Mouse (Mus musculus): ENCODE data around the gene Mtmr1.

Gene Mtmr1

DNA sequence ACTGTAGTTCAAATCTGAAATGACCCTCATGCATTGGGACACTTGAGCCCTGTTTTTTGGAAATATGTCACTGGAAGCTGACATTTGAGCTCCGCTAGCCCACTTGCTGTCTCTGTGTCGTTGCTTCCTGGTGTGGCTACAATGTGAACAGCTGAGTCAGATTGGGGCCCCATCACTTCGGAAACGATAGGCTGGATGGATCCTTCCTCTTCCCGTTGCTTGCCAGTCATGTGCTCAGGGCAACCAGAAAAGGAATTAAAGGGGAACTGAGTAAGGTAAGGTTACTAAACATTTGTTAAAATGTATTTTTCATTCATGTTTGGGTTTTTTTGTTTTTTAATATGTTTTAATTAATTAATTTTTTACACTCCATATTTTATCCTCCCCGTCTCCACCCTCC lies 74.9 kb downstream of the Mtmr1 start:
- in situ Hi-C loops (cut with MboI, MseI): no loop called here

DNA sequence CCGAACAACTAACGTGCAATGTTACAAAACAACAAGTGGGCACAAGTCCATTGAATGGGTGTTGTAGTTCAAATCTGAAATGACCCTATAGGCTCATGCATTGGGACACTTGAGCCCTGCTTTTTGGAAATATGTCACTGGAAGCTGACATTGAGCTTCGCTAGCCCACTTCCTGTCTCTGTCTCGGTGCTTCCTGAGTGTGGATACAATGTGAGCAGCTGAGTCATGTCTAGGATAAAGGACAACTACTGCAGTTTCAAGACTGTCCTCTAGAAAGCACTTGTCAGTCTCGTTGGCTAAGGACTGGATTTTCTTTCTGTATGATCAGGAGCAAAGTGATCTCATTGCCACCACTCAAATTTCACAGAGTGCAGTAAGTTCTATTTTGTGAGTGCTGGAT lies 78.4 kb downstream of the Mtmr1 start:
- in situ Hi-C loops (cut with MboI, MseI): no loop called here

DNA sequence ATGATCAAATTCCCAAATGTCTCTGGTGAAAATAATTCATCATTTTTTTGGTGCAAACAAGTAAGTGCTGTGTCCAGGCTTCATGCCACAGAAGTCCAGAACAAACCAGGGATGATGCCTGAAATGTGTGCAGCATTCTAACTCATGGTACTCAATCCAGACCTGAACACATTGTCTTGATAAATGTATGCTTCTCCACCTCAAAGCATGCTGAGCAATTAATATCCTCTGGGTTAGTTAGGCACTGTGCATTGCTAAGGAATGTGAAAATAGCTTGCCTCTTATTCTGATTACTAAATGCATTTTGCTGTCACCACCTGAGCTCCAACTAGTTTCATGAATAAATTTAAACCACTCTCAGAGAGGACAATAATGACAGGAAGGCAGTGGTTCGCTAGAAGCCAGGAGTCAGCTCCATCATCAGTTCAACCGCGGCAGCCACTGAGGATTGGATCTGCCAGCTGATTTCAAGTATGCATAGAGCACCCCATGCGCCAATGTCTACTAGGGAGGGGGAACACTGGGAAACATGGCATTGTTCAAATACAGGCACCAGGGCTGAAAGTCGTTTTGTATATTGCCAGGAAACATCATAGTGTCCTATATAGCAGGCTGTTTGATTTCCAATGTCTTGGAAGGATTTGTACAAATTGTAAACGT lies 91.6 kb downstream of the Mtmr1 start:
- in situ Hi-C loops (cut with MboI, MseI): no loop called here

DNA sequence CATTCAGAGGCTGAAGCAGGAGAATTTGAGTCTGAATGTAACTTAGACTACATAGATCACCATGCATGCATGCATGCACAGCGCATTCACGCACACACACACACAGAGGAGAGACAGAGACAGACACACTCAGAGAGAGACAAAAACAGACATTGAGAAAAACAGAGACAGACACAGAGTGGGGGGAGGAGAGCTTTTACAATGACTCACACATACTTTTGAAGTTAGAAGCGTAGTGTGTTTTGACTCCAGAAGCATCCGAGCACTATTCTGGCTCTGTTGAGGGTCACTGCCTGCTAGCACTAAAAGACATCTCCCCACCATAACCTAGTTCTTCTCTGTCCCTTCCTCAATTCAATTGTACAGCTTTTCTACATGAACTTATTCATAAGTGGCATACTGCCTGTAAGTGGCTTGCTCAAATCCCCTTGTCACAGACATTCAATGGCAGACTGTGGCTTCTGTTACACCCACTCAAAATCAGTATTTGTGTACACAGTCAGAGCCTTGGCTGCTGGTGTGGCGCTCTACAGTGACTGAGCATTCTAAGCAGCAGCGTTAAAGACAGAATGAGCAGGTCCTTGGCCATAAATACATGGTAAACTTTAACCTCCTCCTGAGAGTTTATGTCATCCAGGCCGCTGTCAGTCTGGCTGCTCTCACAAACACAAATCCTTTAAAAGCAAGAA lies 99.7 kb downstream of the Mtmr1 start:
- in situ Hi-C loops (cut with MboI, MseI): no loop called here

DNA sequence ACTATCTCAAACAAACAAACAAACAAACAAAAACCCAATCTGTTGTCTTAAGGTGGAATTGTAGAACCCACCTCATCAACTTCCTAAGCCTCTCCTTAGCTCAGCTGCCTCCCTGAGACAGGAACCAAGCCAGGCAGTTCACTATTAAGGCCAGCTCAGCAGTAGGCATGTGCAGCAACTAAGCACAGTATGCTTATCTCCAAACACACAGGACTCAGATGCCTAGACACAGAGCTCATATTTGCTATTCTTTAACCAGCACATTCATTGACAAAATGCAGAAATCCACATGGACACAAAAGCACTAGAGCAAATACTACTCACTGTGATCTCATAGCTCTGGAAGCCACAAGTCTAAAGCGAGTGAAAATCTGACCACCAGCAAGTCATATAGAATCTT lies 100.9 kb downstream of the Mtmr1 start:
- in situ Hi-C loops (cut with MboI, MseI): no loop called here

DNA sequence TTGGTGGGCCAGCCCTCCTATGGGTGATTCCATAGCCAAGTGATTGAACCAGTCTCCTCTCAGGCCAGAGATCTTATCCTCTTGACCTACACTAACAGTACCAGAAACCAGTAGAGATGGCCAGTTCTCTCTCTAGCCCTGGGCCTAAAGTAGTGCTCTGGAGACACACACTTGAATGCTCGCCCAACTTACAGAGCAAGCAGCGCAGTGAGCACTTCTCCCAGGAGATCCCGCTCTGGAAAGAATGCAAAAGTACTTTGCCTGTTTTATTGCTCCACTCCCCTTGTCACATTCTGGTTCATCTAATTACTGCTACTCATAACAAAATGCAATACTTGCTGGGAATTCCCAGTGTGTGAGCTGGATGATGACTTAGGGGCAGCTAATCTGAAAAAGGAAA lies 102.9 kb downstream of the Mtmr1 start:
- in situ Hi-C loops (cut with MboI, MseI): no loop called here

Data from regulatory T cell (primary cell).